Mouse (Mus musculus) right cerebral cortex, adult 18-20 months (tissue): ENCODE results near the gene Gm11549.

Experiments
- DNase-seq: peaks from one replicate; pipeline ENCODE4 v3.0.0; 2022; ENCODE audit warnings: mixed read lengths

Gm11549 gene

DNA sequence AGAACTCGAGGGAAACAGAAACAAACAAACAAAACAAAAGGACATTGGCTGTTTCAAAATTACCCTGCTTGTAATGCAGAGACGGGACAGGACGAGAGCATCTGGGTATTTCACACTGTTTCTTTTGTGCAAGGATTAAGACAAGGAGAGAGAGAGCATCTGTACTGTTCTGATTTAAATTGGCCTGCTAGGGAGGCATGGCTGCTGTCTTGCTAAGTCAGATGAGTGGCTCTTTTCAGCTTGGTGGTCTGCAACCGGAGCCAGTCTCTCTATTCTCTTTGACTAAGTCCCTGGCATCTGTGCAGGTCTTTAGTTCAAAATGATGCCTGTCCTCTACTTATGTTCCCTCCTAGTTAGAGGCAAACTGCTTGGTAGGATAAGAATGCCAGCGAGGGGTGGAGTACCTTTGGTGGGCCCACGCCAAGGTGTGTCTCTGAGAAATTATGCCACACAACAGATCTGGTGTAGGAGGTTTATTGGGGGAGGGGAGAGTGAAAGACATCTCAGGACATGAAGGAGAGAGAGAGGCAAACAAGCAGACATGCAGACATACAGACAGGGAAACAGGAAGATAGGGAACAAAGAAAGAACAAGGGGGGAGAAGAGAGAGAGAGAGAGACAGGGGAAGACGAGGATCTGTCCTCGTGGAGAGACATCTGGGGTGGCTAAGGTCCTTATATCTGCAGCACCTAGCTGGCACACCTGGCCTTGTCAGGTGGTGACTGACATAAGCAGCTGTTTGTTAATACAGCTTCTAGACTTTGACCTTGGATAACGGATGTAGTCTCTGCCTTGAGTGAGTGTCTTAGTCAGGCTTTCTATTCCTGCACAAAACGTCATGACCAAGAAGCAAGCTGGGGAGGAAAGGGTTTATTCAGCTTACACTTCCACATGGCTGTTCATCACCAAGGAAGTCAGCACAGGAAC is 15.5 kb downstream of the Gm11549 start:
- no peak for DNase-seq

DNA sequence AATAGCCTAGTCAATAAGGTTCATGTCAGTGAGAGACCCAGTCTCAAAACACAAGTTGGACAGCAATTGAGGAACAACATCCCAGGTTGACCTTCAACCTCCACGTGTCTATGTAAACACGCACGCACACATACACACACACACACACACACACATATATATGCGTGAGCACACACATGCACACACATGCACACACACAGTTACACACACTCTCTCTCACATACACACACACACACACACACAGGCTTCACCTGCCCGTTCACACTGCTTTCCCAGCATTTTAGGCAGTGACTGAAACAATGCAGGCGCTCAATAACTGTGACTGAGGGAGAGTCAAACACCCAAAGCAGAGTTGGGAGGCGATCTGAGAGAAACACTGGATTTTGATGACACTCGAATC is 16.3 kb downstream of the Gm11549 start:
- no peak for DNase-seq

DNA sequence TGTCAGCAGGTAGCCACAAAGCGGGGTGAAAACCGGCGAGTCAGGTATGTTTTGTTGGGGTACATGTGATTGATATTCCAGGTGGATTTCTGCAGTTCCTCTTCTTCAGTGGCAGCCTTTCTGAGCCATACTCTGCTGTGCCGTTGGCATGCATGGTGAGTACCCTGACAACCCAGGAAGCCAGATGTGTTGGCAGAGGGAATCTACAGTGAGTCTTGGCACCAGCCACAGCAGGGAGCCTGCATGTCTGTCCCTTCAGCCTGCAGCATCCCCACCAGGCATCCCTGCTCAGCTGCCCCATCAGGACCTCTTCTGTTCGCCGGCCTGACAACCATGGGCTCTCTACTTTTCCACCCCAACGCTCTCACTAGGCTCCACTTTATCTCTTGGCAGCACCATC is 20.1 kb downstream of the Gm11549 start:
- no peak for DNase-seq

DNA sequence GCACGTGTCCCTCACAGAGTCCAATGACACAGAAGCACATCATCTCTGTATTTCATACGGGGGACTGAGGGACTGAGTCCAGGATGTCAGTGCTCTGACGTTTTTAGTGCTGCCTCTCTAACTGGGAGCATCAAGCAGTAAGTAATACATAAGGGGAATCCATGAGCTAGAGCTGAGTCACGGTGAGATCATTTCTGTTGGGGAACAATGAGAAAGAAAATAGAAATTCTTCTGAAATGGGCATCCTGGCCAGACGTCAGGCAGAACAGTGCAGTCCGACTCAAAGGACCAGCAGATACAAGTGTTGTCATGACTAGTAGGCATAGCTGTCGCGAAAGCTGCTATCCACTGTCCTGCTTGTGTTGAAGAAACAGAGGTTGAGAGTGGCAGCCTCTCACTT is 20.6 kb downstream of the Gm11549 start:
- no peak for DNase-seq

DNA sequence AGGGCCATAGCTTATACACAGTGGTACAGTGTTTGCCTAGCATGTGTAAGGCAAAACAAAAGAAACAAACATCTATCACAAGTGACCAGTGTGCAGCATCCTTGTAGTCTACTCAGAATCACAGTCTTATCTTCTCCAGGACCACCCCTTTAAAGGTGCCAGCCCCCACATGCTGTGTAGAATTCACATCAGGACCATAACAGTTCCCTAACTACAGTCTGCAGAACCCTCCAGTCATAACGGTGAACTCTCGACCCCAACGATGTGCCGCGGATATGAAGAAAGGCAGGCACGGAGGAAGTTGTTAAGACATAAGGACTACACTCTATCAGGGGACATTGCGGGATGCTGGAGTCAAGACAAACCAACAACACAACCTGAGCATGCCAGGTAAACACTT is 22.2 kb downstream of the Gm11549 start:
- no peak for DNase-seq

DNA sequence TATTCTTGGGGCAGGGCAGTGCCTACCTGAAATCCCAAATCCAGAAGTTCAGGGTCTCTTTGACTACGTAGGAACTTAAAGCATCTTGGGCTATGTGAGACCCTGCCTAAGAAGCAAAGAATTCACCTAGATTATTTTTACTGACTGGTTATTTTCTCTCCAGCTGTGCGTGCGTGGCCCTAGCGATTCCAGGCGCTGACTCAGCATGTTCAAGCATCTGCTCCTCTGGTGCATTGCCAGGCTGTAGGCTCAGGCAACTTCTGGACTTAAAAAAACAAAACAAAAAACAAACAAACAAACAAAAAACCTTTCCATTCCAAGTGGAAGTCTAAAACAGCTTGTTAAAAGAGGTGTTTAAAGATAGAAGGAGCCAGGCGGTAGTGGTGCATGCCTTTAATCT is 23.4 kb downstream of the Gm11549 start:
- DNase-seq: no peak

DNA sequence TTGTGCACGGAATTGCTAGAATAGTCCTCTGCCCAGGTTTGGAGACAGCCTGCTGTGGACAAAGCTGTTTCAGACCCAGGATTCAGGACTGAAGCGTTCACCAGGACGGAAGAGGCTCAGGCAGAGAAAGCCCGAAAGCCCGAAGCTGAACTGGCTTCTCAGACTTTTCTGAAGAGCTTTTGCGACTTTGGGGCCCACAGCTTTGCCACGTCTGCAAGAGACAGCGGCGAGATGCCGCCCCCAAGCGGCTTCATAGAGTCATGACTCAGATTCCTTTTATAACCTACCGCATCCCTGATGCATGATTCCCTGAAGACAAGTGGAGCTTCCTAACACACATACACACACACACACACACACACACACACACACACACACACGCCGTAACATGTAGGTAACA is 24.9 kb downstream of the Gm11549 start:
- peak; percentile 85 for DNase-seq

DNA sequence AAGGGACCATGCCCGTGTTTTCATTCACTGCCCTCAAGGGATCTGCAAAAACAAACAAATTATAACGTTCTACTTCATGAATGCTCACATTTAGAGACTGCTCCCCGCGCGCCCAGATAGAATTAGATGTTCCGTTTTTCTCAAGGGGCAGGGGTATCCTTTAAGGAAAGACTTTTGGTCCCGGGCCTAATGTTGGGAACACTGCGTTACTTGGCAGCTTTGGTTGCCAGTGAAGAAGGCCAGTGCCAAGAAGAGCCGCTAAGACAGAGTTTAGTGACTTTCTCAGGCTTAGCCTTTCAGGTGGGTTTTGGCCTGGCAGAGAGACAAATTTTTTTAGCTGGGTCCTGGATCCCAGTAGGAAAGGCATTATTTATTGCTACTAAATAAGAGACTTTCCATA is 25.3 kb downstream of the Gm11549 start:
- no peak for DNase-seq

DNA sequence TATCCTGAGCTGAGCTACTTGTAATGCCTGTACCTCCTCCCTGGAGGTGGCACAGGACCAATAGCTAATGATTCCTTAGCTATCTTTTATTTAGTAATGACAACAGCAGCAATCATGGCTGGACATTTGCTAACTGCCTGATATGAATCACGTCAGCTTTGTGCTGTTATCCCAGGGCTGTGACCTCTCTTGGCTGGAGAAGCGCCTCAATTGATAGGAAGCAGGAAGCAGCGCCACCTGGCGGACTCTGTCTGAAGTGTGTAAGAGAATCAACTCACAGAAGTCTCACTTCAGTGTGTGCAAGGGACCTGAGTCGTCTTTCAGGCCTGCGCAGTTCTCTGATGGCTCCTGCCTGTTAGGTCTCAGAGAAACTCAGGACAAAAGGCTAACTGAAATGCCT is 26.2 kb downstream of the Gm11549 start:
- DNase-seq: peak; percentile 83

DNA sequence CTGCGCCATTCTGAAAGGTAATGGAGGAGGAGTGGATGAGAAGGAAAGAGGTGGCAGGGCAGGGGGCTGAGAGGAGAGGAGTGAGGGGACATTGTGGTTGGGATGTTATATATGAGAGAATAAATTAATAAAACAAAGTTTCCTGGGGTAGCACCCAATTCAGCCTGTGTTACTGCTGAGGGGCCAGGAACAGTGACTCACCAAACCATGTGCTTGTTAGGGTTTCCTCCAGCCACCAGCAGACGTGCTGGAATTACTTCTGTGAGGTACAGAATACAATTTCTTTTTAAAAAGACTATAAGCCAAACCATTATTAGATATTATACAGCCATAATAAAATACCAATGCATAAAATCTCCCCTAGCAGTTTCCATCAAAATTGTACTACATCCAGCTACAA is 27.0 kb downstream of the Gm11549 start:
- no peak for DNase-seq

DNA sequence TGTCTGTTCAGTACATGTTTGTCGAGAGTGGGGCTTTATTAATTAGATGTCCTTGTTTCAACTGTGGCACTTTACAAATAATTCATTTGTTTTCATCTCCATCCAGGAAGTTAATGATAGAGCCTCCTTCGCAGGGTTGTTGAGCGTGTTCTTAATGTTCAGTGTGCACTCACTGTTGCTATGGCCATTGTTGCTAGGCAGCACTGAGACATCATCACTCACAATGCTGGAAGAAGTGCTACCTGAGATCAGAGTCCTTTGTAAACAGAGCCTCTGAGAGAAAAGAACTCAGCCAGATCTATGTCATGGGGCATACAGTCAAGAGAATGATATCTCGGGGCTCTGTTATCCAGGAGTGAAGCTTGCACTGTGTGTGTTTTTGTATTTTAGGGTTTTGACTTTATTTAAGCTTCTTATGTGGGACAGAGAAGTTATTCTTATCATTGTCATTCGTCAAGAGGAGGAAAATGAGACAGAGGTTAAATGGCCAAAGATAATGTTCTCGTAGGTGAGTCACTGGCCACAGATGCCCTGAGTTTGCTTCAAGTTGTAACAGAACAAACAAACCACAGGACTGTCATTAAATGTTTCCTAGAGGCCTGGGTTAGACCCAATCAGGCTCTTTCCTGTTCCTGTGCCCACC is 27.9 kb downstream of the Gm11549 start:
- DNase-seq: no peak

DNA sequence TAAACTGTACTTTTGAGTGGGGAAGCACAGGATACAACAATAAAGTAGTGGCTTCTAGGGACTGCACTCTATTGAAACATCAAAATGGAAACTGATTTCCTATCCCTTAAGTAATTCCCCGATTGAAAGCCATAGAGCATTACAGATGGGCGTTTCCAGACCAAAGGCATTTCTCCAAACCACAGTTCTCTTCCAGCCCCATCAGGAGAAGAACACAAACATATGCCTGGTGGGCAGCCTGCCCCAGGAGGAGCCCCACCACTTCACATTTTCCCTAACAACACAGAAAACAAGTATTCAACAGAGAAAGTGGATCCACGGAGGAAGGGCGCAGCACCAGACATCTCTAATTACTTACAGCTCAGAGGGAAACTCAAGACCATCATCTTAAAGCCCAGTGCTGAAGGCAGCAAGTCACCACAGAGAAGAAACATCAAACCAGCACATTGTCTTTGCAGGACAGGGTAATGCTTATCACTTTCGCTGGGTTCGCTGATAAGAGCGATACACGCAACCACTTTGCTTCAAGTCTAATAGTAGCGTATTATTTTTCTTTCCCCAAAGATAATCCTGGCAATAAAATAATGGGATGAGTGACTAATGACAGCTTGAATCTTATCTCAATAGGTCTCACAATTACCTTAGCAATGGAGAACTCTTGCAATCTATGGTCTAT is 28.8 kb downstream of the Gm11549 start:
- no peak for DNase-seq

DNA sequence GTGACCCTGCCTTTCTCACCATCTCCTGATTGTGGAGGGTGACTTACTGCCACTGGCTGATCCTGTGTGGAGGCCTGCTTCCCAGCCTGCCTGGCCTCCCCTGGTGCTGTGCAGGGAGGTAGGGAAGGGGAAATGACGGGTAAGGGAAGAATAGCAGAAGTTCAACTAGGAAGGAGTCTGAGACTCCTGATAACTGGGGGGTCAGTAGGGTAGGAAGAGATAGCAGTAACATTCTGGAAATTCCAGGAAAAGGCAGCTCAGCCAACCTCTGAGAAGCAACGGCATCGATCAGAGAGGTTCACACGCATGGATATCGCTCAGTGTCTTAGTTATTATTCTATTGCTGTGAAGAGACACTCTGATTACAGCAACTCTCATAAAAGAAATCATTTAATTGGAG is 30.1 kb downstream of the Gm11549 start:
- DNase-seq: no peak

DNA sequence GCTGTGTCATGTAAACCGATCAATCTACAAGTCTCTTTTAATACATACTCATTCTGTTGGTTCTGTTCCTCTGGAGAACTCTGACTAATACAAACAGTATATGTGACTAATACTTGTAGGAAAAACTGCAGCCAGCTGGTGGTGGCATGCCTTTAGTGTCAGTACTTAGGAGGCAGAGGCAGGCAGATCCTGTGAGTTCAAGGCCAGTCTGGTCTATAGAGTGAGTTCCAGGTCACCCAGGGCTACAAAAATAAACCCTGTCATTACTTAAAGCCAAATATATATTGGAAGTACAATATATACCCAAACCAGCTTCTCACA is 32.1 kb downstream of the Gm11549 start:
- no peak for DNase-seq

DNA sequence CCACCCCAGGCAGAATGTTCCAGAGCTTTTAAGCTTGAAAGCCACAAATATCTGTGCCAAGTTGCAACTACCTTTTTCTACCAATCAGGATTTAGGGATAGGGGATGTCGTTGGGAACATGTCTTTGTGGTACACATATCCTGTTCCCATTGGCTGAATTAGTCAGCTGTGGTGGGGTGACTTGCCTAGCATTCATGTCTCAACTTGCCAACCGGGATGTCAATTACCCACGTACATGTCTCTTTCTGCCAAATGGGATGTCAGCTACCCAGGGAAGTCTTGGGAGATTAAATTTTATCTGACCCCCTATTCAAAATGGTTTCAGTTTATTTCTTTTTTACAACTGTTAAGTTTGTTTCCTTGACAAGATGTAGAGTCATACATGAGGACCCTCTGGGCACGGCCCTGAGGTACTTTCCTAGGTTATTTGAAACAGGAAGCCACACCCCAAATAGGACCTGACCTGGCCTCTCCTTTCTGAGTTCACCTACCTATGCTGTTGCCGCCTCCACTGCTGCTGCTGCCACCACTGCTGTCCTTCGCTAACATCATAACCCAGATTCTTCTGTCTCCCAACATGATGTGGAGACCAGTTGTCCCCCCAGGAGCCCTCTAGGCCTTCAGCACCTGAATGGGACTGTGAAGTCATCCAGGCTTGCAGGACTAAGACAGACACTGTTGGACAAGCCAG is 32.6 kb downstream of the Gm11549 start:
- DNase-seq: no peak

DNA sequence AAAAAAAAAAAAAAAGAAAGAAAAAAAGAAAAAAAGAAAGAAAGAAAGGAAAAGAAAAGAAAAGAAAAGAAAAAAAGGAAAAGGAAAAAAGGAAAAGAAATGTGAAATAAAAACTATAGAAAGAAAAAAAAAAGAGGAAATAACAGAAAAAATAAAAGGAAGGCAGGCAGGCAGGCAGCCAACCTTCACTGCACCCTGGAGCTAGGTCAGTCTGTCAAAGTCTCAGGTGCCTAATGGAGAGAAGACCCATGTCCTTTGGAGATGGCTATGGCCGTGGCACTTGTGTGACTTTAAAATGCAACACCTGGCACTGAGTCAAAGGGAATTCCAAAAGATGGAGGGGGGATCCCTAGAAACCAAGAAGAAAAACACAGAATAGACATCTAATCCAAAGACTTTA is 33.2 kb downstream of the Gm11549 start:
- DNase-seq: no peak

DNA sequence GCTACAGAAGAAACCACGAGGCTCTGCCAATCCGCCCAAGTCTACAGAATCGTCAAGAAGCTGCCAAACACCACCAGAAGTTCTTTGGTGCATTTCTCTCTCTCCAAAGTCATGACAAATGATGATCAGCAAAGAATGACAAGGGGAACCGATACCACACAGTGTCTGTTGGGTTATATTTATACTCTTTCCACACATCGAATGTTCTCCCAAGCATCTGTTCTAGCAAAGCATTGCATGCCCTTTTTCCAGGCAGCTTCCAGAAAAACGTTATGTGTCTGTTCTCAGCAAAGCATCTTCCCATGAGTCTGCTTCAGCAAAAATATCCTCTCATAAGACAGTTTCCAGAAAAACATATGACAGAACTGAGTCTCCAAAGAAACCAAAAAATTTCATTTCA is 34.7 kb downstream of the Gm11549 start:
- no peak for DNase-seq

DNA sequence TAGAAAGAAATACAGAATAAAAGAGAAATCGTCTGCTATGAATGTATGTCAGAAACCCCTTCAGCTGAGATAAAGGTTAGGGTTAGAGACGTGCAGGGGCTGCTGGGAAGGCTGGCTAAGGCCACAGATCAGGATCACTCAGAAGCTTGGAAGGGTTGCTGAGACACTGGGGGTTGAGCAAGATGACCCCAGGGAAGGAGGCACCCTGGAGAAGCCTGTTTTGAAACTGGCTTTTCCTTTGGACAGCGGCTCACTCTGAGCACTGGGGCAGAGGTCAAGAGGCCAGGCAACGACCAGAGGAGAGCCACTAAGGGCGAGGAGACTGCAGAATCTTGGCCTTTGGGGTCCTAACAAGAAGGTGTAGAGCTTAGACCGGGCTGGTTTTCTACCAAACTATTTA is 35.4 kb downstream of the Gm11549 start:
- DNase-seq: no peak

DNA sequence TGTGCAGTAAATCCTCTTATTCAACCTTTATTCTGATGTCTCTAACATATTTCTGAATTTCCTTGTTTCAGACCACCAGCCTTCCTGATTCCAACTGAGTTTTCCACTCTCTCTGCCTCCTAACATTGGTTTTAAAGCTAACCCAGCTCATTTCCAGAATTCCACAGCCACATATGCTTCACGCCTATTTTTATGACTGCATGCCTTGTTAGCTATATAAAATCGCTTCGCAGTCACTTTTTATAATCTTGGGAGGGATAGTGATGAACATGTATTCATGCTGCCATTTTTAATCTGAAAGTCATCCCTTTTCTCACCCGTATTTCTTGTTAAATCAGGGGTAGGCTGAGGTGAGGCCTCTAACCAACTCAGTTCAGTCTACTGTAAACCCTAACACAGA is 37.3 kb downstream of the Gm11549 start:
- DNase-seq: no peak

DNA sequence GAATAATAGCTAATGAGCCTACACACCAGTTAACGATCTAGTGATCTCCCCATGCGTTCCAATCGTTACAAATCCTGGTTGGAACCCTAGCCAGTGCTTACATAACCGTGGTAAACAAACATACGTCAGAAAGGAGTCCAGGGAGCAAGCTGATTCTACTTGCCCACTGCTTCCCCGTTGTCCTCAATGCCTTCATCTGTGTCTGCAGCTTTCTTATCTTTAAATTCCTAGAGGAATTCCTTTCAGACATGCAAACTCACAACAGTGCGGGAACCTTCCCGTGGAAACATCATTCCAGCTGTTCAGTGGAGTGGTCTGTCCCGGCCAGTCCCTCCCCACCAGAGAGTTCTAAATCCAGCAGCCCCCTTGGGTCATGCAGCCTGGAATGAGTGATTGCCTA is 38.7 kb downstream of the Gm11549 start:
- DNase-seq: no peak

DNA sequence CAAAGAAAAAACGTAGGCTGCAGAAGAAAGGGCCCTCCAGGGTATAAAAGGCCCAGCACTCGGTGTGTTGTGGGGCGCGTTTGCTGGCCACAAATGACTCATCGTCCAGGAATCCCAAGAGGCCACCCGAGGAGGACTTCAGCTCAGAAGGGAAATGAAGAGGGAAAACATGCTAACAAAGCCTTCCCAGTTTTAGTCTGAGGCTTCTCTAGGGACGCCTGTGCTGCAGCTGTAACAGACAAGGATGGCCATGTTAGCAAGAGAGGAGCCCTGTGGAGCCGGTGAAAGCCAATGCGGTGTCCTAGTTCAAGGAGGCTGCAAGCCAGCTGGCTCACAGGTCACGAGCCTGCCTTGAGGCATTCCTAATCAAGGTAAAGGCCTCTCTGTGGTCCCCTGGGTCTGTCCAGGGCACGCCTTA is 39.8 kb downstream of the Gm11549 start:
- DNase-seq: peak; percentile 31

DNA sequence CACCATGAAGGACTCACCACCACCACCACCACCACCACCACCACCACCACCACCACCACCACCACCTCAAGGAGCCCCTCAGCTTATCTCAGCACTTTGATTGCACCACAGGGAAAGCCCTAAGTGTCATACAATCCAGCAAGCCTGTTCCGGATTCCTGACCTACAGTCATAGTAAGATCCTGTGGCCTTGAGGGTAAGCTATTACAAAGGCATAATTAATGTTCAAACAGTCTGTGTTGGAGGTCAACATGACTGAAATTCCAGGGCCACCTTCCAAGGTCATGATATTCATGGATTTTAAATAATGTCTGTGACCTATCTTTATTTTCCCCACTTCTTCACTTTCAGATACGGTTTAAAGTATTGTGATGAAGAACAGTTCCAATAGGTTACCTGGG is 41.1 kb downstream of the Gm11549 start:
- no peak for DNase-seq

DNA sequence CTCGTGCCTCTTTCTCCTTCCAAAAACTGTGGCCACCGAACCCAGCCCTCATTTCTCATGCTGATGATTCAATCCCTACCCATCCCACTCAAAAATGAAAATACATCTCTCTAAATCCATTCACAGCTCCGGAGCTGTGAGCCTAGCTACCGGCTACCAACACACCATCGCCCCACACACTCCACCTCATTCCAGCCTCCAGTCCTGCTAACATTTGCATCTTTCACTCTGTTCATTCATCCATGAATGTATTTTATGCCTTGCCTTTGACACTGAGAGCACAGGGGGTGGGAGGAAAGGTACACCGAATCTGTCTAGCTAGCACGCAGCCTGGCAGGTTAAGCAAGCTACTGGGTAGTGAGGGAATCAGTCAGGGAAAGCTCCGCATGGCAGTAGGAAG is 42.8 kb downstream of the Gm11549 start:
- DNase-seq: peak; percentile 72
